Mouse (Mus musculus) fat pad, adult 2 months (tissue): ENCODE data around the gene Mccc1.

Experiments used
- DNase-seq: peaks from one replicate; pipeline ENCODE4 v3.0.0-alpha.2; 2011; ENCODE audit warnings: low read depth, low spot score; ENCODE audit errors: extremely low read depth

The Mccc1 gene

GRCm38 (mm10) chr3:35966493-35966892, 34.0 kb downstream of the Mccc1 start:
- DNase-seq = no peak

- DNase-seq = no peak
These were observed 35.5 kb downstream of the Mccc1 start for GRCm38 (mm10) chr3:35964928-35965327.

GRCm38 (mm10) chr3:35963921-35964320, 36.6 kb downstream of the Mccc1 start:
- no peak for DNase-seq

GRCm38 (mm10) chr3:35963401-35963800, 37.1 kb downstream of the Mccc1 start:
- no peak for DNase-seq

GRCm38 (mm10) chr3:35962967-35963366, 37.5 kb downstream of the Mccc1 start:
- no peak for DNase-seq

GRCm38 (mm10) chr3:35957230-35957629, 43.2 kb downstream of the Mccc1 start:
- no peak for DNase-seq

GRCm38 (mm10) chr3:35954901-35955575, 45.4 kb downstream of the Mccc1 start:
- no peak for DNase-seq

GRCm38 (mm10) chr3:35953816-35954215, 46.7 kb downstream of the Mccc1 start:
- DNase-seq = no peak

GRCm38 (mm10) chr3:35953184-35953583, 47.3 kb downstream of the Mccc1 start:
- no peak for DNase-seq

- no peak for DNase-seq
These were observed 52.3 kb downstream of the Mccc1 start for GRCm38 (mm10) chr3:35948197-35948596.

- DNase-seq = no peak
These were observed 59.9 kb downstream of the Mccc1 start for GRCm38 (mm10) chr3:35940520-35941135.

GRCm38 (mm10) chr3:35940047-35940446, 60.4 kb downstream of the Mccc1 start:
- DNase-seq = no peak

- DNase-seq = no peak
These were observed 63.1 kb downstream of the Mccc1 start, which contains the start of gene Dcun1d1 for GRCm38 (mm10) chr3:35937345-35937744. Gene Dcun1d1, minus strand, starts transcription at chr3:35937445.

GRCm38 (mm10) chr3:35933405-35933777, 67.1 kb downstream of the Mccc1 start:
- no peak for DNase-seq

GRCm38 (mm10) chr3:35932735-35933404, 67.6 kb downstream of the Mccc1 start:
- DNase-seq = no peak

- no peak for DNase-seq
These were observed 68.4 kb downstream of the Mccc1 start for GRCm38 (mm10) chr3:35931896-35932727.

GRCm38 (mm10) chr3:35931359-35931758, 69.1 kb downstream of the Mccc1 start:
- no peak for DNase-seq

- DNase-seq = no peak
These were observed 70.6 kb downstream of the Mccc1 start for GRCm38 (mm10) chr3:35929831-35930230.

GRCm38 (mm10) chr3:35929406-35929805, 71.1 kb downstream of the Mccc1 start:
- DNase-seq = no peak

- DNase-seq = no peak
These were observed 74.6 kb downstream of the Mccc1 start for GRCm38 (mm10) chr3:35925852-35926251.

- DNase-seq = no peak
These were observed 76.5 kb downstream of the Mccc1 start for GRCm38 (mm10) chr3:35924007-35924406.
